8 mouse cellular contexts compared by ENCODE assay signal in genomic region chr17:73803521-73804184, GRCm38 (mm10). TPM values are rescaled to one million over a fixed set of nuclear protein-coding genes. Genes with fewer than 3 reads are reported as not detected.
DNase-seq lines count a peak whose midpoint lies in the region; ATAC-seq and TF ChIP-seq lines count a peak whose summit lies in the region.

Ehd3 (plus strand) TSS chr17:73804134.

- no peak for DNase-seq in lung, postnatal 4 days
- DNase-seq in embryonic facial prominence, embryonic 10.5 days (ENCODE audit: low spot score) = no peak
- DNase-seq in hindbrain, postnatal 0 days (ENCODE audit: low spot score) = no peak
- no peak for DNase-seq in midbrain, embryonic 11.5 days (ENCODE audit: low spot score, missing footprints)
- no peak for DNase-seq in thymus, postnatal 10 days (ENCODE audit: low spot score in 2 of 2)
- no peak for DNase-seq in urinary bladder, postnatal 14 days (ENCODE audit: low spot score)
- no peak for DNase-seq in lung, postnatal 36 days

- WGBS in lung, embryonic 16.5 days = 86% methylated on average over 5 of the region's 5 CpGs
- WGBS in embryonic facial prominence, embryonic 10.5 days = 89% methylated on average over 5 of the region's 5 CpGs
- 89% methylated on average over 5 of the region's 5 CpGs for WGBS in hindbrain, postnatal 0 days
- 83% methylated on average over 5 of the region's 5 CpGs for WGBS in midbrain, embryonic 11.5 days

- H3K4me2 ChIP-seq in lung, embryonic 16.5 days (ENCODE audit: low read depth, low read length) = peak within 1 kb of the TSS; percentile 61
- peak within 1 kb of the TSS; percentile 62 for H3K4me2 ChIP-seq in hindbrain, postnatal 0 days (ENCODE audit: low read depth, low read length)
- H3K4me2 ChIP-seq in midbrain, embryonic 11.5 days = peak within 1 kb of the TSS; percentile 78

- no peak for ATAC-seq in lung, embryonic 16.5 days (ENCODE audit: low read depth)
- no peak for ATAC-seq in hindbrain, postnatal 0 days
- ATAC-seq in midbrain, embryonic 11.5 days (ENCODE audit: low FRiP score) = no peak

- peaks cover 5% of the 10 kb centered on the region for H3K4me1 ChIP-seq in lung, embryonic 16.5 days (replicated peaks; ENCODE audit: control insufficient read depth, insufficient read depth, low read length)
- H3K4me1 ChIP-seq in embryonic facial prominence, embryonic 10.5 days = peaks cover 16% of the 10 kb centered on the region
- no peaks in the 10 kb centered on the region; the same call in 1 of the 2 replicates for H3K4me1 ChIP-seq in hindbrain, postnatal 0 days (ENCODE audit: insufficient read depth, low read length)
- H3K4me1 ChIP-seq in midbrain, embryonic 11.5 days (ENCODE audit: control insufficient read depth, insufficient read depth, low read length) = peaks cover 4% of the 10 kb centered on the region

- H3K4me3 ChIP-seq in lung, embryonic 16.5 days (ENCODE audit: low read length) = peak within 1 kb of the TSS; percentile 55
- H3K4me3 ChIP-seq in embryonic facial prominence, embryonic 10.5 days = peak within 1 kb of the TSS; percentile 66
- peak within 1 kb of the TSS; percentile 59 for H3K4me3 ChIP-seq in hindbrain, postnatal 0 days (ENCODE audit: low read length)
- H3K4me3 ChIP-seq in midbrain, embryonic 11.5 days (ENCODE audit: low read depth, low read length) = peak within 1 kb of the TSS; percentile 65

- H3K27ac ChIP-seq in lung, embryonic 16.5 days (ENCODE audit: low read length) = no peak within 1 kb of the TSS
- peak within 1 kb of the TSS; percentile 69 for H3K27ac ChIP-seq in embryonic facial prominence, embryonic 10.5 days (replicated peaks)
- H3K27ac ChIP-seq in hindbrain, postnatal 0 days = peak within 1 kb of the TSS; percentile 72
- H3K27ac ChIP-seq in midbrain, embryonic 11.5 days (ENCODE audit: low read depth, low read length) = peak within 1 kb of the TSS; percentile 48; the same call in 1 of the 2 replicates

- H3K9ac ChIP-seq in lung, embryonic 16.5 days (ENCODE audit: low read length) = peak within 1 kb of the TSS; percentile 66
- peak within 1 kb of the TSS; percentile 62 for H3K9ac ChIP-seq in hindbrain, postnatal 0 days (replicated peaks; ENCODE audit: low read length)
- H3K9ac ChIP-seq in midbrain, embryonic 11.5 days (ENCODE audit: low read length) = peak within 1 kb of the TSS; percentile 71

- no peaks in the 10 kb centered on the region for H3K9me3 ChIP-seq in lung, embryonic 16.5 days (ENCODE audit: control insufficient read depth, low read length)
- H3K9me3 ChIP-seq in embryonic facial prominence, embryonic 10.5 days = no peaks in the 10 kb centered on the region
- H3K9me3 ChIP-seq in hindbrain, postnatal 0 days (ENCODE audit: low read length) = no peaks in the 10 kb centered on the region
- no peaks in the 10 kb centered on the region for H3K9me3 ChIP-seq in midbrain, embryonic 11.5 days (ENCODE audit: control insufficient read depth, low read length)

- no peaks in the 10 kb centered on the region for H3K27me3 ChIP-seq in lung, embryonic 16.5 days (ENCODE audit: control insufficient read depth, insufficient read depth, low read depth, low read length)
- H3K27me3 ChIP-seq in embryonic facial prominence, embryonic 10.5 days (replicated peaks; ENCODE audit: low read depth, poor library complexity, severe bottlenecking) = no peaks in the 10 kb centered on the region
- no peaks in the 10 kb centered on the region for H3K27me3 ChIP-seq in hindbrain, postnatal 0 days (ENCODE audit: insufficient read depth, low read length)
- H3K27me3 ChIP-seq in midbrain, embryonic 11.5 days (ENCODE audit: control insufficient read depth, insufficient read depth, low read length) = no peaks in the 10 kb centered on the region; the same call in 1 of the 2 replicates

- no peaks in the 10 kb centered on the region for H3K36me3 ChIP-seq in lung, embryonic 16.5 days (ENCODE audit: control insufficient read depth, insufficient read depth, low read length)
- no peaks in the 10 kb centered on the region for H3K36me3 ChIP-seq in embryonic facial prominence, embryonic 10.5 days (replicated peaks)
- H3K36me3 ChIP-seq in hindbrain, postnatal 0 days (ENCODE audit: insufficient read depth, low read length) = no peaks in the 10 kb centered on the region
- H3K36me3 ChIP-seq in midbrain, embryonic 11.5 days (ENCODE audit: control insufficient read depth, insufficient read depth, low read length) = no peaks in the 10 kb centered on the region

- no peak for TF ChIP-seq CTCF in hindbrain, postnatal 0 days (IDR thresholded peaks at IDR 0.05; ENCODE audit: low read depth)

RNA-seq across cellular contexts. Expression of gene Ehd3, which starts in this region (rescaled TPM):
- polyA plus RNA-seq in lung, embryonic 16.5 days (2015; fragmentation: Nextera tagmentation; extraction: Ambion mirVana) = 14.1 and 15.4 TPM in 2 replicates
- 8.9 and 9.6 TPM in 2 replicates for polyA plus RNA-seq in embryonic facial prominence, embryonic 10.5 days (2016; fragmentation: Nextera tagmentation; extraction: Ambion mirVana)
- 42.7 and 51.6 TPM in 2 replicates for total RNA-seq in hindbrain, postnatal 0 days (2014; rRNA removed)
- polyA plus RNA-seq in hindbrain, postnatal 0 days (2015; fragmentation: Nextera tagmentation; extraction: Ambion mirVana) = 22.8 and 25.5 TPM in 2 replicates
- 7.3 and 7.4 TPM in 2 replicates for polyA plus RNA-seq in midbrain, embryonic 11.5 days (2014; fragmentation: Nextera tagmentation; extraction: Ambion mirVana)
